Mouse (Mus musculus): ENCODE data around the gene Vcp. TPM values are rescaled to one million over a fixed set of nuclear protein-coding genes. Genes with fewer than 3 reads are reported as not detected.
"Not testable (repeated sequence)": the region's sequence is repeated elsewhere in the genome, so short reads cannot be mapped to it uniquely, and the experiment has no call there.

Vcp gene
- total RNA-seq (2021) (100 to 1,000 TPM; 238 to 254 TPM), polyA plus RNA-seq (2012; rRNA removed) (127 and 204 TPM in 2 replicates)
- long read RNA-seq, transcript Vcp-201 (17 exons, 3,316 nt): major isoform, 445 of 480 reads
- long read RNA-seq, partial matches to known transcripts: 20 of 480 reads
- long read RNA-seq, other reads (novel, unspliced or antisense): 15 of 480 reads

DNA sequence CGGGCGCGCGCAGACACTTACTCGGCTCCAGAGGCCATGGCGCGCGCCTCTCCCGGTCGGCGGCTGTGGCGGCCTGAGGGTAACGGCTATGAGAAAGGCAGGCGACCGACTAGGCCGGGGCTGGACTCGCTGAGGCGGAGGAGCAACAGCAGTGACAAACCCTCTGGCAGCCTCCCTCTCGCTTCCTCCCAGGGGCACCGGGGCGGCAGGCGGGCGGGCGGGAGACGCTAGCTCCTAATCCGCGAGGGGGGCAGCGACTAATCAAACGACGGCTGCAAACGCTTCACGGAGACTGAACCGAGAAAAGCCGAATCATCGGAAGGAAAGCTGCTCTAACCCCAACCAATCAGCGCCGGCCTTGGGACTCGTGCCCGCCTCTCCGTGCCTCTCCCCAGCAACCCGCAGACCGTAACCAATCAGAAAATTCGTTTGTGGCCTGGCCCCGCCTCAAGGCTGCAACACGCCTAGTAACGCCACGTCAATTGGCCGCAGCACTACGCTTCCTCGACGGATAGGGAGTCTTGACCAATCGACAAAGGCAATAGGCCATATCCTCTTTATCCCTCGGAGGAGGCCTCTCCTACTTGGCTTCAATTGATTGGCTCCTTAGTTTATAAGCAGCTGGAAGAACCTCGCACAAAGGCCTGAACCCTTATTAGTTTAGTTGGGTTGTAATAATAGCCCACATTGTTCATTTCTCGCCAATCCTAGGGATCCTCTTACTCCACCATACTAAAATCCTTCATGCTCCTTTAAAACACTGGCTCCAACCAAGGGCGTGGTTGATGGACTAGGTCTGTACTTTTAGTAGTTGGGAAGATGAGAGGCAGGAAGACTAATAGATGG, at the start of gene Vcp:
Gene Vcp, minus strand, starts transcription at position 367 of the 846 bp plus-strand sequence.
- H3K79me2 ChIP-seq (replicated peaks; ENCODE audit: control insufficient read depth, insufficient read depth, low read length); intact Hi-C loops (cut with DNase I); H3K4me1 ChIP-seq (ENCODE audit: control insufficient read depth, insufficient read depth, low read length); H3K27me3 ChIP-seq (ENCODE audit: control insufficient read depth, insufficient read depth, low read length): not testable (repeated sequence)
- WGBS: 1% methylated on average over 56 of the region's 56 CpGs
- Histone ChIP-seq H3K9ac (ENCODE audit: low read depth, low read length) (peak within 1 kb of the TSS; percentile 99), H3K27ac (peak within 1 kb of the TSS; percentile 98), H3K36me3 (ENCODE audit: control insufficient read depth, insufficient read depth, low read length) (peaks cover 26% of the 10 kb centered on the region), H3K4me3 (peak within 1 kb of the TSS; percentile 81)
- peak; percentile 27; the same call in 1 of the 2 replicates for TF ChIP-seq POLR2A (IDR thresholded peaks at IDR 0.05; ENCODE audit: insufficient read depth, low read depth, low read length)
- peak; percentile 98 to 99 for DNase-seq

DNA sequence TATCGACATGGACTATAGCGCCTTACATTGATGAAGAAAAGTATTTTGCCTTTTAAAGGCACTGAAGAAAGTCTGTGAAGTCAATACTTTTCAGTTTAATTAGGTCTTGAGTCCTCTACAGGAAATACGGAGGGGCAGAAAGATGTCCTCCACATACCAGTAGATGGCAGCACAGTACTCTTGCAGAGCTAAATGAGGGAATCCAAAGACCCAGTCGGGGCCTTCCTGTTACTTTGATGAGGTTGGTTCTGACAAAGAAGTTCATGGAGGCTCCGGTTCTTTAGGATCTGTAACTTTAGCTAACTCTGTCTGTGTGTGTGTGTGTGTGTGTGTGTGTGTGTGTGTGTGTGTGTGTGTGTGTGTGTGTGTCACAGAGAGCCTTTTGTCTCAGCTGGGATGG, 46.9 kb upstream of the Vcp start:
- Histone ChIP-seq H3K9ac (ENCODE audit: low read depth, low read length) (no peak overlapping the region), H3K36me3 (ENCODE audit: control insufficient read depth, insufficient read depth, low read length) (no peaks in the 10 kb centered on the region), H3K27me3 (ENCODE audit: control insufficient read depth, insufficient read depth, low read length) (no peaks in the 10 kb centered on the region), H3K4me3 (no peak overlapping the region; the same call in 1 of the 2 replicates), H3K27ac (peak overlapping the region; percentile 32; the same call in 1 of the 2 replicates), H3K79me2 (replicated peaks; ENCODE audit: control insufficient read depth, insufficient read depth, low read length) (no peaks in the 10 kb centered on the region), H3K4me1 (ENCODE audit: control insufficient read depth, insufficient read depth, low read length) (peaks cover 5% of the 10 kb centered on the region)
- 4% methylated on average over 5 of the region's 5 CpGs for WGBS
- no peak for TF ChIP-seq EP300 (IDR thresholded peaks at IDR 0.05; ENCODE audit: insufficient read depth, low read depth, low read length)
- TF ChIP-seq CTCF (IDR thresholded peaks at IDR 0.05): peak; percentile 88
- no peak for TF ChIP-seq POLR2A (IDR thresholded peaks at IDR 0.05; ENCODE audit: insufficient read depth, low read depth, low read length)
- intact Hi-C loops (cut with DNase I): loop anchor here (1.0 to 10.0 kb wide), 4 partner anchors 68 to 375 kb away; no protein-coding TSS in a partner anchor
- peak; percentile 44 to 75 for DNase-seq

DNA sequence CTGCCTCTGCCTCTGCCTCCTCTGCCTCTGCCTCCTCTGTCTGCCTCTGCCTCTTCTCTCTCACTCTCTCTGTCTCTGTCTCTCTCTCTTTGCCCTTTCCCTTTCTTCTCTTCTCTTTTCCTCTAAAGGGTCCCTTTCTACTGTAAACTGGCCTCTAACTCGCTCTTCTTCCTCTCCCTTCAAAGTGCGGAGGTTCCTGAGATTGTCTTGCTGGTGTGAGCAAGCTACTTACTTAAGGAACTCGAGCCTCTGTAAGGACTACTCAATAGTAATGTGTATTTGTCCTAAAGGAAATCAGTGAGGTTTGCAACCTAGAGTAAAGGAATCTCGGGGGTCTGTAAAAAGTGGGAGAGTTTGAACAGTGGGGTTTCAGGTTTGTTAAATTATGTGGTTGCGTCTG, 46.3 kb upstream of the Vcp start:
- no peak for DNase-seq
- 48% methylated on average over 5 of the region's 5 CpGs for WGBS
- TF ChIP-seq POLR2A (IDR thresholded peaks at IDR 0.05; ENCODE audit: insufficient read depth, low read depth, low read length) (no peak), CTCF (IDR thresholded peaks at IDR 0.05) (no peak), EP300 (IDR thresholded peaks at IDR 0.05; ENCODE audit: insufficient read depth, low read depth, low read length) (no peak)

DNA sequence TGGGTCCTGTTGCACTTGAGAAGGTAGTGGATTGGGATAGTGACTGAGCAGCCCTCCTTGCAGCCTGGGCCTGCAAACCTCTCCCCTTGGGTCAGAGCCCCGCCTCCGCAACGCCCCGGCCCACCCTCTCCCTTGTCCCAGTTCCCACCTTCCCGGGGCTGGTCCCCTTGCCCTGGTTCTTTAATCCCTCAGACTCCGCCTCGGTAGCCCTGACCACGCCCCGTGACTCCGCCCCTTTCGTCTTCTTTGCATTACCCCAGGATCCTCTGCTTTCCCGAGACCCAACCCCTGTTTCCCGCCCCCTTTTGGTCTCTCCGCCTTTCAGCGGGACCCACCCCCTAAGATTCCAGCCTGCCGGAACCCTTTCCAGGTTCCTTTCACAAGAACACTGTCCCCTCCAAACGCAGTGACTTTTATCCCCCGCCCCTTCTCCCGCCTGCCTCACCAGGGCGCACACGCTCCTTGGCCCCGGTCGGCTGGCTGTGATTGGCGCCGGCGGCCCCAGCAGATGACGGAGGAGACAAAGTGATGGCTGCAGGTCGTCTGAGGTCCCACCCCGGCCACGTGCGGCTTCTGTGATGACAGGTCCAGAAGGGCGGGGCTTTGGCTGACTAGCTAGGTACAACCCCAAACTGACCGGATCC, 45.5 kb upstream of the Vcp start, which contains the start of gene Fam214b:
Gene Fam214b, minus strand, starts transcription at position 562 of the 644 bp plus-strand sequence.
- peaks cover 5% of the 10 kb centered on the region for H3K4me1 ChIP-seq (ENCODE audit: control insufficient read depth, insufficient read depth, low read length)
- no peaks in the 10 kb centered on the region for H3K36me3 ChIP-seq (ENCODE audit: control insufficient read depth, insufficient read depth, low read length)
- H3K27ac ChIP-seq: peak within 1 kb of the TSS; percentile 79
- no peaks in the 10 kb centered on the region for H3K79me2 ChIP-seq (replicated peaks; ENCODE audit: control insufficient read depth, insufficient read depth, low read length)
- 1% methylated on average over 33 of the region's 33 CpGs for WGBS
- H3K4me3 ChIP-seq: peak within 1 kb of the TSS; percentile 71
- intact Hi-C loops (cut with DNase I): loop anchor here (2.0 to 10.0 kb wide), 3 partner anchors 199 to 377 kb away; no protein-coding TSS in a partner anchor
- no peaks in the 10 kb centered on the region for H3K27me3 ChIP-seq (ENCODE audit: control insufficient read depth, insufficient read depth, low read length)
- DNase-seq: peak; percentile 98 to 99
- H3K9ac ChIP-seq (ENCODE audit: low read depth, low read length): peak within 1 kb of the TSS; percentile 60
- TF ChIP-seq CTCF (IDR thresholded peaks at IDR 0.05) (no peak), EP300 (IDR thresholded peaks at IDR 0.05; ENCODE audit: insufficient read depth, low read depth, low read length) (peak; percentile 75), POLR2A (IDR thresholded peaks at IDR 0.05; ENCODE audit: insufficient read depth, low read depth, low read length) (peak; percentile 63)

More for the DNA sequence above, 46.3 kb upstream of the Vcp start:
- Histone ChIP-seq H3K36me3 (ENCODE audit: control insufficient read depth, insufficient read depth, low read length) (no peaks in the 10 kb centered on the region), H3K27ac (peak overlapping the region; percentile 32), H3K9ac (ENCODE audit: low read depth, low read length) (peak overlapping the region; percentile 42; the same call in 1 of the 2 replicates), H3K79me2 (replicated peaks; ENCODE audit: control insufficient read depth, insufficient read depth, low read length) (no peaks in the 10 kb centered on the region), H3K4me3 (peak overlapping the region; percentile 13; the same call in 1 of the 2 replicates), H3K27me3 (ENCODE audit: control insufficient read depth, insufficient read depth, low read length) (no peaks in the 10 kb centered on the region), H3K4me1 (ENCODE audit: control insufficient read depth, insufficient read depth, low read length) (peaks cover 5% of the 10 kb centered on the region)
- intact Hi-C loops (cut with DNase I): loop anchor here (1.0 to 10.0 kb wide), 4 partner anchors 69 to 376 kb away; no protein-coding TSS in a partner anchor

DNA sequence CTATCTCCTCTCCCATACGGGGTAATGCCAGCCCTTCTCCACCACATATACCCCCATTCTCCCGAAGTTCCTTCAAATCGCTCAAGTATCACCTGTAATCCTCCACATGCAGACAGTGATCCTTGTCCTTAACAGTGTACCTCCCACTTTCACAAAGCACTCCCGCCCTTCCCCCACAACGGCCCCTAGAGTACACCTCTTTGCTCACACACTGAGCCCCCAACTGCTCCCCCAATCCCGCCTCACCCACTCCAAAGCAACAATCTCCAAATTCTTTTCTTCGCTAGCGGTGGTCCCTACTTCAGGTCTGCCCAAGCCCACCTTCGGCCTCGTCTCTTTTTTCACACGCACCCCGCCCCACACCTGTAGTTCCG, 45.0 kb upstream of the Vcp start:
- no peak for DNase-seq
- H3K27me3 ChIP-seq (ENCODE audit: control insufficient read depth, insufficient read depth, low read length): no peaks in the 10 kb centered on the region
- intact Hi-C loops (cut with DNase I): loop anchor here (5.0 to 10.0 kb wide), 2 partner anchors 360 to 377 kb away; no protein-coding TSS in a partner anchor
- H3K36me3 ChIP-seq (ENCODE audit: control insufficient read depth, insufficient read depth, low read length): no peaks in the 10 kb centered on the region
- TF ChIP-seq EP300 (IDR thresholded peaks at IDR 0.05; ENCODE audit: insufficient read depth, low read depth, low read length): no peak
- no peak for TF ChIP-seq CTCF (IDR thresholded peaks at IDR 0.05)
- TF ChIP-seq POLR2A (IDR thresholded peaks at IDR 0.05; ENCODE audit: insufficient read depth, low read depth, low read length): no peak
- peaks cover 5% of the 10 kb centered on the region for H3K4me1 ChIP-seq (ENCODE audit: control insufficient read depth, insufficient read depth, low read length)
- WGBS: 9% methylated on average over 13 of the region's 13 CpGs
- H3K4me3 ChIP-seq: peak overlapping the region; percentile 71
- H3K79me2 ChIP-seq (replicated peaks; ENCODE audit: control insufficient read depth, insufficient read depth, low read length): no peaks in the 10 kb centered on the region
- H3K27ac ChIP-seq: peak overlapping the region; percentile 79
- H3K9ac ChIP-seq (ENCODE audit: low read depth, low read length): peak overlapping the region; percentile 54

Data from heart, adult 2 months (tissue).